ENCODE assay signal across 14 mouse cellular contexts in genomic region chr6:63964269-63964668, GRCm38 (mm10).
DNase-seq lines count a peak whose midpoint lies in the region; ATAC-seq and TF ChIP-seq lines count a peak whose summit lies in the region.
"Had no signal": no experiment of that assay in that cellular context is flagged by ENCODE, and none has a peak within 500 bp of the region (broad histone marks: within the 10 kb centered on the region; RNA-seq: fewer than 3 reads in every experiment).

No protein-coding gene starts in this region.

- ATAC-seq in kidney, postnatal 0 days (replicated peaks; ENCODE audit: low FRiP score, low read depth), result 0 out of 2 replicates have a peak, but pooled peaks have one; percentile 49
- no peak for ATAC-seq in erythroblast, adult 5-6 weeks (replicated peaks; ENCODE audit: low FRiP score, poor library complexity, severe bottlenecking)
- no peak for ATAC-seq in forebrain, embryonic 13.5 days
- no peak for ATAC-seq in liver, embryonic 11.5 days (replicated peaks; ENCODE audit: low FRiP score)

- DNase-seq in kidney, postnatal 0 days (ENCODE audit: low spot score), result peak; percentile 1
- DNase-seq in kidney, adult 18-20 months, result no peak
- peak; percentile 2 to 6 for DNase-seq in adrenal gland, postnatal 4 days (ENCODE audit: low spot score in 2 of 2)
- peak; percentile 19 for DNase-seq in cerebellum, adult 9-11 months
- DNase-seq in mesoderm, embryonic 11.5 days (ENCODE audit: low read depth, low spot score), result peak; percentile 6
- no peak for DNase-seq in liver, embryonic 11.5 days (ENCODE audit: low spot score)
- DNase-seq: gastrocnemius, adult 2 months; liver; lung, postnatal 14 days had no signal

- no peaks in the 10 kb centered on the region for H3K36me3 ChIP-seq in kidney, postnatal 0 days (ENCODE audit: insufficient read depth, low read length)
- no peaks in the 10 kb centered on the region for H3K36me3 ChIP-seq in forebrain, embryonic 13.5 days (ENCODE audit: poor library complexity, severe bottlenecking)
- no peaks in the 10 kb centered on the region for H3K36me3 ChIP-seq in liver, embryonic 11.5 days (ENCODE audit: control insufficient read depth, insufficient read depth, low read length)

- TF ChIP-seq CTCF in kidney, postnatal 0 days (IDR thresholded peaks at IDR 0.05; ENCODE audit: low read depth), result no peak

- no peak overlapping the region for H3K4me3 ChIP-seq in kidney, postnatal 0 days (replicated peaks; ENCODE audit: low read depth, low read length)
- H3K4me3 ChIP-seq in forebrain, embryonic 13.5 days, result no peak overlapping the region
- H3K4me3 ChIP-seq in liver, embryonic 11.5 days (ENCODE audit: low read depth, low read length), result no peak overlapping the region
- H3K4me3 ChIP-seq: erythroblast, embryonic 14.5 days; gastrocnemius, adult 2 months had no signal

- WGBS in kidney, postnatal 0 days, result 41% methylated on average over 6 of the region's 6 CpGs
- WGBS in forebrain, embryonic 13.5 days, result 77% methylated on average over 6 of the region's 6 CpGs
- 74% methylated on average over 6 of the region's 6 CpGs for WGBS in liver, embryonic 11.5 days

- H3K9me3 ChIP-seq in kidney, postnatal 0 days (replicated peaks; ENCODE audit: low read length), result no peaks in the 10 kb centered on the region
- no peaks in the 10 kb centered on the region for H3K9me3 ChIP-seq in forebrain, embryonic 13.5 days (replicated peaks)
- H3K9me3 ChIP-seq in liver, embryonic 11.5 days (ENCODE audit: control insufficient read depth, low read length), result no peaks in the 10 kb centered on the region

- no peaks in the 10 kb centered on the region for H3K4me1 ChIP-seq in kidney, postnatal 0 days (replicated peaks; ENCODE audit: insufficient read depth, low read length)
- 0 out of 2 replicates have a peak, but pooled peaks cover 5% of the 10 kb centered on the region for H3K4me1 ChIP-seq in forebrain, embryonic 13.5 days
- no peaks in the 10 kb centered on the region for H3K4me1 ChIP-seq in liver, embryonic 11.5 days (replicated peaks; ENCODE audit: control insufficient read depth, insufficient read depth, low read length)

- H3K9ac ChIP-seq in kidney, postnatal 0 days (ENCODE audit: low read depth, low read length), result no peak overlapping the region
- no peak overlapping the region for H3K9ac ChIP-seq in forebrain, embryonic 13.5 days
- H3K9ac ChIP-seq in liver, embryonic 11.5 days (ENCODE audit: low read depth, low read length), result no peak overlapping the region

- no peak overlapping the region for H3K27ac ChIP-seq in kidney, postnatal 0 days
- no peak overlapping the region for H3K27ac ChIP-seq in forebrain, embryonic 13.5 days
- no peak overlapping the region for H3K27ac ChIP-seq in liver, embryonic 11.5 days (ENCODE audit: low read depth, low read length)
- H3K27ac ChIP-seq: gastrocnemius, adult 2 months had no signal

- no peaks in the 10 kb centered on the region for H3K27me3 ChIP-seq in kidney, postnatal 0 days (ENCODE audit: insufficient read depth, low read length)
- no peaks in the 10 kb centered on the region for H3K27me3 ChIP-seq in forebrain, embryonic 13.5 days
- no peaks in the 10 kb centered on the region for H3K27me3 ChIP-seq in liver, embryonic 11.5 days (replicated peaks; ENCODE audit: control insufficient read depth, insufficient read depth, low read length)
- H3K27me3 ChIP-seq: CH12.LX had no signal

- H3K4me2 ChIP-seq in kidney, postnatal 0 days (ENCODE audit: low read length), result no peak overlapping the region
- H3K4me2 ChIP-seq in forebrain, embryonic 13.5 days, result no peak overlapping the region
- H3K4me2 ChIP-seq in liver, embryonic 11.5 days, result no peak overlapping the region
- H3K4me2 ChIP-seq: heart, embryonic 11.5 days had no signal

Comparison
In these comparisons a context has a peak if more than half of its experiments do, and no peak if none do; other contexts are left out.
1. DNase-seq: peak in kidney, postnatal 0 days (single experiment), adrenal gland, postnatal 4 days (2 of 2), cerebellum, adult 9-11 months (single experiment) and mesoderm, embryonic 11.5 days (single experiment); none in kidney, adult 18-20 months (single experiment) and liver, embryonic 11.5 days (single experiment).